Mouse (Mus musculus): ENCODE measurements around the gene Pxn. TPM values are rescaled to one million over a fixed set of nuclear protein-coding genes. Genes with fewer than 3 reads are reported as not detected.

Pxn gene
- polyA plus RNA-seq, 1 experiment from 2014 or later, result 50.6 TPM

DNA sequence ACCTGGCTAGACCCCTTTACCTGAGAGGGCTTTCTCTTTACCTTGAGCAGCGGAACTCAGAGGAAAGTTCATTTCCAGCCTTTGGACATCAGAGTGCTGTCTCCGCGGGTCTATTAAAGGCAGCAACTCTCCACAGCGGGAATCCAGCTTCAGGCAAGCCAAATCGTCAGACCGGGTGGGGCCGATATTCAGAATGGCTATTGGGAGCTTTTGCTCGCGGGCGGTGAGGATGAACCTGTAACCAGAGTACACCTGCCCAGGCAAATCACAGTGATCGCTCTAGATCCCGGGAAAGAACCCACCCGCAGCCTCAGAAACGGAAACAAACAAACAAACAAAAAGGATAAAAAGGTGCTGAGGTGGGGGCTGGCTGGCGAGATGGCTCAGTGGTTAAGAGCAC lies 26.9 kb upstream of the Pxn start:
- Histone ChIP-seq H3K27me3 (replicated peaks; ENCODE audit: low read depth, poor library complexity, severe bottlenecking) (peaks cover 51% of the 10 kb centered on the region), H3K27ac (replicated peaks) (no peak overlapping the region), H3K9me3 (no peaks in the 10 kb centered on the region), H3K4me3 (peak overlapping the region; percentile 23; the same call in 1 of the 2 replicates), H3K4me1 (peaks cover 40% of the 10 kb centered on the region), H3K36me3 (replicated peaks) (peaks cover 18% of the 10 kb centered on the region)
- no peak for DNase-seq (ENCODE audit: low spot score)
- 26% methylated on average over 15 of the region's 15 CpGs for WGBS

DNA sequence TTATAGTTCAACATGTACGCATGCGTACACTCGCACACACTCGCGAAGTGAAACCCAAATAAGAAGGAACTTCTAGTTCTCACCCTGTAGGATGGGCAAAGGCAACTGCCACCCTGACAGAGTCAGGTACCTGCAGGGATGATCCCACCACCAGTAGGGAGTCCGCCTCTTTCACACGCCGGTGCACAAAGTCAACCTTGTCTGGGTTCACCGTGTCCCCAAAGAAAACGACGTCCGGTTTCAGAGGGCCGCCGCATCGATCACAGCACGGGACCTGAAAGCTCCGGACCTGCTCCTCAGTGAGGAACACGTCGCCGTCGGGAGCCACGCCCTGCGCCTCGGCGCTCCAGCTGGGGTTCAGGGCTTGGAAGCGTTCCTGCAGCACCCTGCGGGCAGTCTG lies 26.4 kb upstream of the Pxn start:
- Histone ChIP-seq H3K9me3 (no peaks in the 10 kb centered on the region), H3K36me3 (replicated peaks) (peaks cover 18% of the 10 kb centered on the region), H3K4me3 (peak overlapping the region; percentile 40), H3K4me1 (peaks cover 42% of the 10 kb centered on the region), H3K27me3 (replicated peaks; ENCODE audit: low read depth, poor library complexity, severe bottlenecking) (peaks cover 46% of the 10 kb centered on the region), H3K27ac (replicated peaks) (no peak overlapping the region)
- no peak for DNase-seq (ENCODE audit: low spot score)
- WGBS, result 12% methylated on average over 27 of the region's 27 CpGs

DNA sequence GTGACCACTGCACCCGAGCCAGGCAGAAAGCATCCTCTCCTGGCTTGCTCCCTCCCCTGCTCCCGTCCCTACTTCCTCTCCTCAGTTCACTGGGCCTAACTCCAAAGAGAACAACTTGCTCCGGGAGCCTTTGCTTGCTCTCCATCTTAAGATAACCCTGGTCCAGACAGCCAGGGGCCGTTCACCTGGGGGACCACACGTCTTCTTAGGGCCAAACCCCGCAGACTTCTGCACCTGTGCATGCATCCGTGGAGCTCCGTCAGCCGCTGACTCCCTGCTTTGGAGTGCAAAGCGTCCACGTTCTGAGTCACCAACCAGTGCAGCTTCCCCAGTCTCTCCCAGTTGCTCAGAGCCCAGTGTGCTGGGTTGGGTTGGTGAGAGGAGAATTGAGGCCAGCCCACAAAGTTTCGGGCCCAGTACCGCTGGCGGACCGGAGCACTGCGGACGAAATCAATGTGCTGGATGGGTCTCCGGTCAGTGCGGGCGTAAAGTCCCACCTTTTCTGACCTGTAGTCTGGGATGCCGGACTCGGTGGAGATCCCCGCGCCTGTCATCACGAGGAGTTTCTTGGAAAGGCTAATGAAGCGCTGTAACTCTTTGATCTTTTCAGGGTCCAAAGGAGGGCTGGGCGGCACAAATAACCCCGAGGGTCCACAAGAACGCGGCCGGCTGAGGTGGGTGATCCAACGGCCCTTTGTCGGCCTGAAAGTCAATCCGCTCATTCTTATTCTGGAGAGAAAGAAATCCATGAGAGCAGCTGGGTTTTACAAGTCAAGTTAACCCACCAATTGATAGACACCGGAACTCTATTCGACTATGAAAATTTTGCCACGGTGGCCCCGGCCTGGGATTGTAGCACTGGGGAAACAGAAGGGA lies 23.8 kb upstream of the Pxn start:
- 22% methylated on average over 38 of the region's 38 CpGs for WGBS

DNA sequence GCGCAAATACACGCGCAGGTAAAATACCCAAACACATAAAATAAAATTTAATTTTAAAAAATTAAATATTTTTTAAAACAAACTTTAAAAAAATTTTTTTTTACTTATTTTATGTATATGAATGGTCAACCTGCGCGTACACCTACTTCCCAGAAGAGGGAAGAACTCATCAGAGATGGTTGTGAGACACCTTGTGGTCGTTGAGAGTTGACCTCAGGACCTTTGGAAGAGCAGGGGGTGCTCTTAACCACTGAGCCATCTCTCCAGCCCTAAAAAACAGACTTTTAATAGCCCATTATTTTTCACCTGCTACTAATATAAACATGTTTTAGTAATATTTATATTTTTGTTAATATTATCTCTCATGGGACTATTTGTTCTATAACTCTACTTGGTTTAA lies 23.1 kb upstream of the Pxn start:
- 17% methylated on average over 6 of the region's 6 CpGs for WGBS
- Histone ChIP-seq H3K27ac (replicated peaks) (no peak overlapping the region), H3K4me1 (peaks cover 29% of the 10 kb centered on the region), H3K4me3 (peak overlapping the region; percentile 58), H3K27me3 (replicated peaks; ENCODE audit: low read depth, poor library complexity, severe bottlenecking) (peaks cover 46% of the 10 kb centered on the region), H3K36me3 (replicated peaks) (peaks cover 10% of the 10 kb centered on the region), H3K9me3 (no peaks in the 10 kb centered on the region)
- DNase-seq (ENCODE audit: low spot score), result no peak

More for the DNA sequence above, 23.8 kb upstream of the Pxn start:
- H3K4me3 ChIP-seq, result peak overlapping the region; percentile 44
- DNase-seq (ENCODE audit: low spot score), result peak; percentile 24
- no peaks in the 10 kb centered on the region for H3K9me3 ChIP-seq
- H3K4me1 ChIP-seq, result peaks cover 29% of the 10 kb centered on the region
- H3K27me3 ChIP-seq (replicated peaks; ENCODE audit: low read depth, poor library complexity, severe bottlenecking), result peaks cover 46% of the 10 kb centered on the region
- H3K36me3 ChIP-seq (replicated peaks), result peaks cover 11% of the 10 kb centered on the region
- peak overlapping the region; percentile 10; the same call in 1 of the 2 replicates for H3K27ac ChIP-seq (replicated peaks)

DNA sequence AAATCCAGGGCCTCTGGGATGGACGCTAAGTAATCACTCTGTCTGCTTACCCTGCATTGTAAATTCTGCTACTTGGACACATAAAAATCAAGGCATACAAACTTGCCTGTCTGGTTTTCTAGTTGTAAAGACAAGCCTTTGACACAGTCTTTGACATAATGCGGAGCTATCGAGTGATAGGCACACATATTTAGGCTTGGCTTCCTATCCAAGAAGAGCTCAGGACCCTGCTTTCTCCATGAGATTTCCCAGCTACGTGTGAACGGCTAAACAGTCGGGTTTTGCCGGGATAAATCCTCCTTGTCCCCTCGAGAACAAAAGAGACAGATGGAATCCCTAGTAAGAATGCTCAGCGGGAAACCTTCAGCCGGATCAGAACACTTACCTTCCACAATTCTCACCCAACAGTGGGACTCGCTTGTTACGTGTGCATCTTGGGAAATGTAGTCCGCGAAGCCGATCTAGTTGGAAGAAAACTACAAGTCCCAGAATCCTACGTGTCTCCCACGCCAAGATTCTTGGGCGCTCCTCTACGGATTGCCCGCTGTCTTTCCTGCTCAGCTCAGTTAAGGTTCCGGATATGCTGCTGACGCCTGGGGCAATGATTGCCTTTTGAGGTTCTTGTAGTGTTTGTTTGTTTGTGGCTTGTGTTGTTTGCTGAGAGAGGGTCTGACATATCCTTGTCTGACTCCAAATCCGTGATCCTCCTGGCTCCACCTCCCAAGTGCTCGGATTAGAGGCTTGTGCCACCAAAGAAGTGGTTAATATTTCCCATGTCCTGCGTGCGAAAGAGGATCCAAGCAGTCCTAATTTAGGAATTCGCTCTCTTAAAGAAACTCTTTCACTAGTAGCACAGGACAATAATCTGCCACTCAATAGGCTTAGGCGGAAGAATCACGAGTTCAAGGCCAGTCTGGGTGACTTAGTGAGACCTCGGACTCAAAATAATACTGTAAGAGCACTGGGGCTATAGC lies 22.2 kb upstream of the Pxn start, which contains the start of gene Sirt4:
Gene Sirt4, minus strand, starts transcription at position 779 of the 974 bp plus-strand sequence.
- H3K27ac ChIP-seq (replicated peaks), result peak within 1 kb of the TSS; percentile 70
- peaks cover 46% of the 10 kb centered on the region for H3K27me3 ChIP-seq (replicated peaks; ENCODE audit: low read depth, poor library complexity, severe bottlenecking)
- H3K4me3 ChIP-seq, result peak within 1 kb of the TSS; percentile 58
- H3K4me1 ChIP-seq, result peaks cover 33% of the 10 kb centered on the region
- WGBS, result 9% methylated on average over 30 of the region's 30 CpGs
- no peaks in the 10 kb centered on the region for H3K9me3 ChIP-seq
- peak; percentile 84 for DNase-seq (ENCODE audit: low spot score)
- peaks cover 10% of the 10 kb centered on the region for H3K36me3 ChIP-seq (replicated peaks)

DNA sequence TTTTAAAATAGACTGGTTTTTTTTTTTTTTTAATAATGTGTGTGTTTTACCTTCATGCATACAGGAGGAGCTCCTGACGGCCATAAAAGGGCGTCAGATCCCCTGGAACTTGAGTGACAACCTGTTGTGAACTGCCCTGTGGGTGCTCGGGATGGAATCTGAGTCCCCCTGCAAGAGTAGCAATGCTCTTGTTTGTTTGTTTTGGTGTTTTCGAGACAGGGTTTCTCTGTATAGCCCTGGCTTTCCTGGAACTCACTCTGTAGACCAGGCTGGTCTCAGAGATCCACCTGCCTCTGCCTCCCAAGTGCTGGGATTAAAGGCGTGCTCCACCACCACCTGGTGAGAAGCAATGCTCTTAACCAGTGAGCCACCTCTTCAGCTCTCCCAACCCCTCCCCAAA lies 21.5 kb upstream of the Pxn start:
- Histone ChIP-seq H3K4me3 (peak overlapping the region; percentile 58), H3K27me3 (replicated peaks; ENCODE audit: low read depth, poor library complexity, severe bottlenecking) (peaks cover 38% of the 10 kb centered on the region), H3K9me3 (no peaks in the 10 kb centered on the region), H3K36me3 (replicated peaks) (peaks cover 5% of the 10 kb centered on the region), H3K27ac (replicated peaks) (no peak overlapping the region), H3K4me1 (peaks cover 31% of the 10 kb centered on the region)
- WGBS, result 72% methylated on average over 5 of the region's 5 CpGs
- DNase-seq (ENCODE audit: low spot score), result no peak

DNA sequence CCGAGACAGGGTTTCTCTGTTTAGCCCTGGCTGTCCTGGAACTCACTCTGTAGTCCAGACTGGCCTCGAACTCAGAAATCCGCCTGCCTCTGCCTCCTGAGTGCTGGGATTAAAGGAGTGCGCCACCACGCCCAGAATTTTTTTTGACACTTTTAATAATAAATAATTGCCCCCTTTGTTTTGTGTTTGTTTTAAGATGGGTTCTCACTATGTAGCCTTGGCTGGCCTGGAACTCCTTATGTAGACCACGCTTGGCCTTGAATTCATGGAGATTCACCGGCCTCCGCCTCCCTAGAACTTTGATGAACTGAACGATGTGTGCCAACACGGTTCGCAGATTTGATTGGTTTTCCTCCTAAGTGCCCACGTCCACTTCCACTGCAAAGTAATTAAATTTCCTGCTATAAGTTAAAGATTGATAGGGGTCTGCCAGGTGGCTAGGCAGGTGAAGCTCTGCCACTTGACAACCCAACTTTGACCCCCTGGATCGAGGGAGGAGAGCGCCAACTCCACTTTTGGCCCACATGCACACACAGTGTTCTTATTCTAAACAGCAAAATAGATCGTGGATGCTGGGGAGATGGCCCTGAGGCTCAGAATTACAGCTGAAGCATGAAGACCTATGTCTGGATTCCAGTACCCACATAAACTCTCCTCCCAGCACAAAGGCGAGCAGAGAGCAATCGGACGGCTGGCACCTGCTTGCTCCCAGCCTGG lies 20.8 kb upstream of the Pxn start:
- 87% methylated on average over 18 of the region's 18 CpGs for WGBS
- DNase-seq (ENCODE audit: low spot score), result no peak

DNA sequence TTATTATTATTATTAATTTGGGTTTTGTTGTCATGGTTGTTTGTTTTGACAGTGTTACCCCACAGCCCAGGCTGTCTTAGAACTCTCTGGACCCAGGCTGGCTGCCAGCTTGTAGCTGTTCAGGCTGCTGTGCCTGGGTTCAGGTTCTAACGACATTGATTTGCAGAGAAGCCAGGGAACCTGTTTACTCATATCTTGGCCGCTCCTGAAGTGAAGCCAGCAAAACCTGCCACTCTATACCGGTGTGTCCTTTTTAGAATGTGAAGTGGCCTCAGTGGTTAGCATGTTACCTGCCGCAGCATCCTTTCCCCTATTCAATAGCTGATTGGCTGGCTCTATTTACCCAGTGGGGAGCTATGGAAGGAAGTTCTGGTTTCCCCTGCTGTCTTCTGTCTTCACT lies 19.8 kb upstream of the Pxn start:
- no peak overlapping the region for H3K27ac ChIP-seq (replicated peaks)
- WGBS, result 52% methylated on average over 4 of the region's 4 CpGs
- no peak for DNase-seq (ENCODE audit: low spot score)

More for the DNA sequence above, 20.8 kb upstream of the Pxn start:
- Histone ChIP-seq H3K27me3 (replicated peaks; ENCODE audit: low read depth, poor library complexity, severe bottlenecking) (peaks cover 32% of the 10 kb centered on the region), H3K27ac (replicated peaks) (no peak overlapping the region), H3K4me3 (no peak overlapping the region), H3K4me1 (peaks cover 27% of the 10 kb centered on the region), H3K9me3 (no peaks in the 10 kb centered on the region), H3K36me3 (replicated peaks) (peaks cover 5% of the 10 kb centered on the region)

DNA sequence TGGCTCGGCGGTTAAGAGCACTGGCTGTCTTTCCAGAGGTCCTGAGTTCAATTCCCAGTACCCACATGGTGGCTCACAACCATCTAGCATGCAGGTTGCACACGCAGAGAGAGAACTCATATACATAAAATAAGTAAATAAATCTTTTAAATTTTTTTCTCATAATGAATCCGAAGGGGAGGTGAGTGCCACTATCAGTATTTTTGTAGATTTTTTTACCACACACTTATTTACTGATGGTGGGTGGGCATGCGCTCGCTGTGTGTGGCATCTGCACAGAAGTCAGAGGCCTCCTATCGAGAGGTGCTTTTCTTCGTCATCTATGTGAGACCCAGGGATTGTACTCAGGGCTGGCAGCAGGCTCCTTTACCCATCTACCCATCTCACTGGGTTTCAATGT lies 19.1 kb upstream of the Pxn start:
- peaks cover 38% of the 10 kb centered on the region for H3K4me1 ChIP-seq
- H3K27ac ChIP-seq (replicated peaks), result no peak overlapping the region
- H3K27me3 ChIP-seq (replicated peaks; ENCODE audit: low read depth, poor library complexity, severe bottlenecking), result peaks cover 15% of the 10 kb centered on the region
- peaks cover 3% of the 10 kb centered on the region for H3K36me3 ChIP-seq (replicated peaks)
- no peaks in the 10 kb centered on the region for H3K9me3 ChIP-seq
- 85% methylated on average over 8 of the region's 8 CpGs for WGBS
- no peak overlapping the region for H3K4me3 ChIP-seq
- no peak for DNase-seq (ENCODE audit: low spot score)

More for the DNA sequence above, 19.8 kb upstream of the Pxn start:
- Histone ChIP-seq H3K4me3 (no peak overlapping the region), H3K27me3 (replicated peaks; ENCODE audit: low read depth, poor library complexity, severe bottlenecking) (peaks cover 21% of the 10 kb centered on the region), H3K4me1 (peaks cover 34% of the 10 kb centered on the region), H3K9me3 (no peaks in the 10 kb centered on the region), H3K36me3 (replicated peaks) (peaks cover 5% of the 10 kb centered on the region)

DNA sequence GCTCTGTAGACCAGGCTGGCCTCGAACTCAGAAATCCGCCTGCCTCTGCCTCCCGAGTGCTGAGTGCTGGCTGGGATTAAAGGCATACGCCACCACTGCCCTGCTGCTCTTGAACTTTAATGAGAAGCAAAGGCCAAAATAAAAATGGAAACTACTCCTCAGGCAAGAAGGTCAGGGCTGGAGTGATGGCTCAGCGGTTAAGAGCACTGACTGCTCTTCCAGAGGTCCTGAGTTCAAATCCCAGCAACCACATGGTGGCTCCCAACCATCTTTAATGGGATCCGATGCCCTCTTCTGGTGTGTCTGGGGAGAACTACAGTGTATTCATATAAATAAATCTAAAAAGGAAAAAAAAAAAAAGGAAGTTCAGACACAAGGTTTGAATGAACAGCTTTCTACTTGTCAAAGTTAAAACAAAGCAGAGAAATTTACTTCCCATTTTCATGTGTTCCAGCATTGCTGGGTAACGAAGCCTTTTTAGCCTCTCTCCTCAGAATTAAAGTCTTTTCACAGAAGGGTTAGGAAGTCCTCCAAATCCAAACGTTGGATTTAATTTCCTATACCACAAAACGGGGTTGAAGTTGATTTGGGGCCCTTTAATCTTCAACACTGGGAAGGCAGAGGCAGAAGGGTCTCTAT lies 18.4 kb upstream of the Pxn start:
- H3K4me1 ChIP-seq, result peaks cover 36% of the 10 kb centered on the region
- 78% methylated on average over 9 of the region's 9 CpGs for WGBS
- no peaks in the 10 kb centered on the region for H3K9me3 ChIP-seq
- H3K4me3 ChIP-seq, result peak overlapping the region; percentile 53; the same call in 1 of the 2 replicates
- peaks cover 8% of the 10 kb centered on the region for H3K27me3 ChIP-seq (replicated peaks; ENCODE audit: low read depth, poor library complexity, severe bottlenecking)
- no peak overlapping the region for H3K27ac ChIP-seq (replicated peaks)
- DNase-seq (ENCODE audit: low spot score), result no peak
- H3K36me3 ChIP-seq (replicated peaks), result no peaks in the 10 kb centered on the region

DNA sequence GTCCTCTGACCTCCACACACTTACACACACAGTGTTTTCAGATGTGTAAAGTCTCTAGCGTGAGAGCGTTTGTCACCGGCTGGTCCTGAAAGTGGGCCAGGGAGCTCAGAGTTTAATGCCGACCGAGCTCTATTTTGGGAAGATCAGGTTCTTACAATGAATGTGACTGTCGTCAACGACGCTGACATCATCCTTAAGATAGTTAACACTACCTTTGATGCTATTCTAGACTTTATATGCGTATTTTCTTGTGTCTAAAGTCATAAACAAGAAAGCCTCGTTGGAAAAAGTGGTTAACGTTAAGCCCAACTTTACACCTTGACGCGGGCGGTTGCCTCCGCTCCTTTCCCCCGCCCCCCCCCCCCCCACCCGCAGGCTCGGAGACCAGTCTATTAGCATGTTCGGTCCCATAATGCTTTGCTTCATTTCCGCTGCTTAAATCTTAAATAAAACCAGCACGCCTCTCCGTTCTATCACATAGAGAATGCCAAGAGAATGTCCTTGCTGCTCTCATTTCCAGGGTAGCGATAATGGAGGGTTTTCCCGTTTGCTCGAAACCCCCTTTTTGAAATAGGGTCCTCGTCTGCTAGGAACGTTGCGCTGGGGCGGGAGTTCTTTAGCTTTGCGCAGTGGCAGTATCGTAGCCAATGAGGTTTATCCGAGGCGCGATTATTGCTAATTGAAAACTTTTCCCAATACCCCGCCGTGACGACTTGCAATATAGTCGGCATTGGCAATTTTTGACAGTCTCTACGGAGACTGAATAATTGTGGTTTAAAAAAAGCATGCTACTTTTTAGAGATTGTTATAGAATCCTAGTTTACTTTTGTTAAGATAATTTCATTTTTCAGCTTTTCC lies 17.4 kb upstream of the Pxn start:
- H3K4me1 ChIP-seq, result peaks cover 41% of the 10 kb centered on the region
- no peaks in the 10 kb centered on the region for H3K36me3 ChIP-seq (replicated peaks)
- H3K9me3 ChIP-seq, result no peaks in the 10 kb centered on the region
- H3K27ac ChIP-seq (replicated peaks), result peak overlapping the region; percentile 100
- peak overlapping the region; percentile 53 for H3K4me3 ChIP-seq
- under 1% methylated on average over 39 of the region's 39 CpGs for WGBS
- peak; percentile 77 for DNase-seq (ENCODE audit: low spot score)
- H3K27me3 ChIP-seq (replicated peaks; ENCODE audit: low read depth, poor library complexity, severe bottlenecking), result no peaks in the 10 kb centered on the region

All from embryonic facial prominence, embryonic 10.5 days (tissue).